Mouse (Mus musculus) MN1 (cell line): Measurements from ENCODE around the gene Zfyve28.

Experiments
- DNase-seq: peaks from one replicate; pipeline ENCODE4 v3.0.0-alpha.2; 2016; ENCODE audit warnings: low spot score

The Zfyve28 gene

DNA sequence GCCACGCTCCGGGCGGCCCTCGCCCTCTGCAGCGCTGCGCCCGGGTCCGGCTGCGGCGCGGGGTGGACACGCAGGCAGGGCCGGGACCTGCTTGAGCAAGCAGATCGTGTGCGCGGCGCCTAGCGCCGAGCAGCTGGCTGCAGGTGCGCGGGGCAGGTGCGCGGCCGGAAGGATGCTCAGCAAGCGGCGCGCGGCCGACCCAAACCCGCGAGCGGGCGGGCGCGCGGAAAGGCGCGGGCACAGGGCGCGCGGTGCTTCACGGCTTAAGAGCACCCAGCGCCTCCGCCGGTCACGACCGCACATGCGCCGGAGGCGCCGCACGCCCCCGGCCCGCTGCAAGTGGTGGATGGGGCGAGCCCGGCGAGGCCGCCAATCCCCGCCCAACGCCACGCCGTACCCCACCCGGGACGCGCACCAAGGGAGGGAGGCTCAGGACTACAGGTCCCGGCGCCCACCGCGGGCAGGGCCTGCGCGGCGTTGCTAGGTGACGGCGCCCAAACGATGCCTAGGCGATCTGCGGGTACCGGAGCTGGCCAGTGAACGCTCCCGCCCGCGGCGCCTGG is at the start of gene Zfyve28, which contains the start of gene Cfap99:
Gene Zfyve28 (minus strand): TSS at position 296 of the 563 bp plus-strand sequence.
Gene Cfap99 (plus strand): TSS at position 447 of the 563 bp plus-strand sequence.
- peak; percentile 90 for DNase-seq

DNA sequence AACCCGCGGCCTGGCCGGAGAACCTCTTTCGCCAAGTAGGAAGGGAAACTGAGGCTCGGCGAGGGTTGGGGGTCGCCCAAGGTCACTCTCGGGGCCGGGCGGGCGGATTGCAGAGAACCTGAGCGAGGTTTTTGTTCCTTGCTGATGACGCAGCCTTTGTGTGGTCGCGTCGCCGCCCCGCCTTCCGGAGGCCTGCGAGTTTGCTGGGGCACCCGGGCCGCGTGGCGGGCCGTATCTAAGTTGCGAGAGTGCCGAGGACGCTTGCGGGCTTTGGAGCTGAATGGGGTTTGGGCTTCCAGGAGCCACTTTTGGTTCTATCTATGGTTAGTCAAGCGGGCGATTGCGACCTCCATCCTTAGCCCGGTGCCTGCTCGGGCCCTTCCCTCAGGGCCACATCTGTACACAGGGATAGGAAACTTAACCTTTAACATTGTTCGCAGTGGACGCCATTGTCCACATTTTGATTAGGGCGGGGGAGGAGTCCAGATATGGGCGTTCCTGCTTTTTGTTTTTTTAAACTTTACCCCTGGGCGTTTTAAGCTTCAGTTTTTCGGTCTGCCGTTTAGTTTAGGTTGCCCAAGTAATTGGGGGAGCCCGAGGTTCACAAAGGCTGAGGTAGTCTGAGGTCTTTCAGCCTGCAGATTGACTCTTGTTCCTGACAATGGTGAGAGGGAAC is 48.7 kb upstream of the Zfyve28 start:
- DNase-seq: peak; percentile 85

- DNase-seq: peak; percentile 100
These were observed 48.0 kb upstream of the Zfyve28 start, which contains the start of gene Rnf4 for GRCm38 (mm10) chr5:34336097-34336774. Rnf4 (plus strand) TSS chr5:34336289.

GRCm38 (mm10) chr5:34335539-34336096 is 47.4 kb upstream of the Zfyve28 start:
- DNase-seq: peak; percentile 54

DNA sequence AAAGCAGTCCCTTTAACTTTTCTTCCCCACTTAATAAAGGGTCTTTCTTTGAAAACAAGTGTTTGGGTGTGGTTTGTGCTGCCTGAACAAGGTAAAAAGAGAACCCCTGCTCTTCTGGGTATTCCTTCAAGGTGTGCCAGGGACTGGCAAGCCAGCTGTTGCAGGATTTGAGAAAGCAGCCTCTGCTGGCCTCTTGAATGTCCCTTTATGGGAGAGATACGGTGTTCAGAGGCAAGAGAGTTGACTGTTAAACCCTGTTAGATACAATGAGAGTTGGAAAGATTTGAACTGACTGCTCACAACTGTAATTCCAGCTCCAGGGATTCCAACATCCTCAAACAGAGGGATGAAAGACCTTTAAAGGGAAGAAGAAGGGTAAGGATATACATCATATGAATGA is 45.8 kb upstream of the Zfyve28 start:
- DNase-seq: no peak

DNA sequence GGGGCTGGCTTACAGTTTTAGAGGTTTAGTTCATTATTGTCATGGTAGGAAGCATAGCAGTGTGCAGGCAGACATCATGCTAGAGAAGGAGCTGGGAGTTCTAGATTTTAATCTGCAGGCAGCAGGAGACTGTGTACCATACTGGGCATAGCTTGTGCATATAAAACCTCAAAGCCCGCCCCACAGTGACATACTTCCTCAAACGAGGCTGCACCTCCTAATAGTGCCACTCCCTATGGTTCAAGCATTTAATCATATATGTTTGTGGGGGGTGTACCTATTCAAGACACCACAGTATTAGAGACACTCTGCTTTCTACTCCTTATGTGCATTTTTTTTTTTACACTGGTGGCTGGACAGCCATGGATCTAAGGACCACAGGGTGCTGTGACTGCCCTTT is 41.9 kb upstream of the Zfyve28 start:
- no peak for DNase-seq

DNA sequence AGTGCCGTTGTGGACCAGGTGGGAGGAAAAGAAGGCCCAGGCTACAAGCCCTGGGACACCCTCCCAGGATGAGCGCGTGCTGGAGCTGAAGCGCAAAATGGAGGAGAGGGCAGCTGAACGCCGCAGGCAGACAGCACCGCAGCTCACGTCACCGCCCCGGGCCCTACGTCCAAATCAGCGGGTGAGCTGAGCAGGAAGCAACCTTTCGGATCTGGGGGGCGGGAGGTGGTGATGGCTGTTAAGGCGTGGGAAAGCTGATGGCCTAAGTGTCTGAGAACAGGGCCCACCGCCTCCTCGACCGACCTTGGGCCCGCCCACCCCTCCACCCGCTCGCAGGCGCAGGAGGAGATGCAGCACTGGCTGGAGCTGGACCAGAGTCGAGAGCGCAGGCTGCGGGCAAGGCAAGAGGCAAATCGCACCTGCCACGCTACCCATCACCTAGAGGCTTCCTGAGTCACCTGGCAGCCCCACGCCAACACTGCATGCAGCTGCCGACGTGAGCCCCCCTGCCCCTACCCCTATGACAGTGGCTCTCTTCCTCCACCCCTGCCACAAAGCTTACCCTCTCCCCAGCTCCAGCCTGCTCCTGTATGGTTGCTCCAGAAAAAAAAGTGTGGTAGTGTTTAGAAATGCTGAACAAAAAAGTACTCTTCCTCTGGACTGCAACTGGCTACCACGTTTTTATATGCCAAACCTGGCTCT is 38.8 kb upstream of the Zfyve28 start:
- DNase-seq: peak; percentile 36

GRCm38 (mm10) chr5:34326249-34326691 is 38.0 kb upstream of the Zfyve28 start:
- DNase-seq: peak; percentile 25

DNA sequence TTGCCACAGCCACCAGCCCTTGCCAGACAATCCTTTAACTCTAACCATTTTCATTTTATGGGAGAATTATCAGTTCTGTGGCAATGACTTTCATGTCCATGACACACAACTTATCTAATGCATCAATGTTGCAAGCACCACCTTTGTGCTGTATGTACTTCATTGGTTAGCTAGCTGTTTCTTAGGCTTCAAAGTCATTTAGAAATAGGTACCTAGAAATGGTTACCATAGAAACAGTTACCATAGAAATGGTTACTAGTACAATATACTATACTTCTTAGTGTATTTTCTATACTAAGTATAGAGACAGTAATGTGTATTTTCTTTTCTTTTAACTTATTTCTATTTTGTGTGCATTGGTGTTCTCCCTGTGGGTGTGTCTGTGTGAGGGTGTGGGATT is 37.0 kb upstream of the Zfyve28 start:
- DNase-seq: no peak

GRCm38 (mm10) chr5:34321236-34321635 is 33.0 kb upstream of the Zfyve28 start:
- no peak for DNase-seq

GRCm38 (mm10) chr5:34319491-34320034 is 31.3 kb upstream of the Zfyve28 start:
- DNase-seq: no peak

DNA sequence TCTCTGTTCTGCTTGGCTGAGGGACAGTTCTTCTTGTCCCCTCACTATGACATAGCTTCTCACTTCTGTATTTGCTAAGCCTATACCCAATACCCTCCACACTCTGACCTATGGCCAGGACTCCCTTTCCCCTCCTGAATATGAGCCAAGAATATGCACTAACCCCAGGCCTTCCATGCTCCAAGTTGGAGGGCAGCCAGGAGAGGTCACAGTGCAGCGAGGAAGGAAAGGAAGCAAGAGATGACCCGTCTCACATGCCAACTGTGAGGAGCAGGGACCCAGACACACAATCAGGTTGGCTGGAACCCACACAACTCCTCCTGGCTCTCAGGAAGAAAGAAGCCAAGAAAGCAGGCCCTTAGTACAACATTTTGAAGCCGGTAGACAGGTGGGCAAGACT is 20.8 kb upstream of the Zfyve28 start:
- DNase-seq: no peak

- DNase-seq: no peak
These were observed 14.1 kb upstream of the Zfyve28 start for GRCm38 (mm10) chr5:34302377-34302776.

GRCm38 (mm10) chr5:34298937-34299535 is 10.8 kb upstream of the Zfyve28 start:
- no peak for DNase-seq

DNA sequence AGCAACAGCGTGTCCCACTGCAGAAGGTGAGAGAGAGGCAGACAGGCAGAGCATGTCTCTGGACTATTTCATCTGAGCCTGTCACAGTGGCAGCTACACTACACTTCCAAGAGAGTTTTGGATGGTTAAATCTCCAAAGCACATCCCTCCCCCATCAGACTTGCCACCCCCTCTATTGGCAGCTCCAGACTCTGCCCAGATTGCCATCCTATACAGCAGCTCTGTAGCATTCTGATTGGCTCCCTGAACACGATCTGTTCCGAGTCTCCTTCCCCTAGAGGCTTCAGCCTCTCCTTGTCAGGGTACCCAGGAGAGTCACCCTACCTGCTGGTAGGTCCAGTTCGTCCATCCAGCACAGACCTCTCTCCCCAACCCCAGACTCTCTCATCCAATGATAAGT is 9.8 kb upstream of the Zfyve28 start:
- DNase-seq: no peak

DNA sequence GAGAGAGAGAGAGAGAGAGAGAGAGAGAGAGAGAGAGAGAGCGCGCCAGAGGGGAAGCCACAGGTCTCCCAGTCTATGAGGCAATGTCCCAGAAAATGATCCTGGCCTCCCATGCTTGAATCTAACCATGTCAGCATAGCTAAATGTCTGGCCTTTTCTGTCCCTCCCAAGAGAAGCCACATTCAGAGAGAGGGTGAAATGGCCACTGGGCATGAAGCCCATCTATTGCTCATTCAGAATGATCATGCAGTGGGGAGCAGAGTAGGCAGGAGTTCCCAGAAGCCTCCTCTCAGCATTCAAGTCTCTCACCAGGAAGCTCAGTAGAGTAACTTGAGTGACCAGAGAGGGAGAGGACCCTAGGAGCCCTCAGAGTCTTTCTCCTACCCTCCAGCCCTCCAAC is 6.9 kb upstream of the Zfyve28 start:
- DNase-seq: peak; percentile 19

GRCm38 (mm10) chr5:34294696-34295095 is 6.4 kb upstream of the Zfyve28 start:
- no peak for DNase-seq

- DNase-seq: no peak
These were observed 5.1 kb upstream of the Zfyve28 start for GRCm38 (mm10) chr5:34293363-34293762.

DNA sequence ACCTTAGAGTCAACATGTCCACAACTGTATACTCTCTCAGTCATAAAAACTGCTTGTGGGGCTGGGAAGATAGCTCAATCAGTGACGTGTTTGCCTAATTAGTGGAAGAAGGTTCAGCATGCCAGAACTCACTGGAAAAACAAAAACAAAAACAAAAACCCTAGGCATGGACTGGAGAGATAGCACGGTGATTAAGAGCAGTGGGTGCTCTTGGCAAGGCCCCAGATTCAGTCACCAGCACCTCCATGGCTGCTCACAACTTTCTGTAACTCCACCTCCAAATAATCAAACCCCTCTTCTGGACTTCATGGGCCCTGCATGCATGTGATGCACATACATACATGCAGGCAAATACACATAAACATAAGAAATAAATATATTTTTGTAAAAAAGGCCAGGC is 1.0 kb upstream of the Zfyve28 start:
- no peak for DNase-seq

GRCm38 (mm10) chr5:34287838-34288145 is 457 bp downstream of the Zfyve28 start:
- DNase-seq: no peak

DNA sequence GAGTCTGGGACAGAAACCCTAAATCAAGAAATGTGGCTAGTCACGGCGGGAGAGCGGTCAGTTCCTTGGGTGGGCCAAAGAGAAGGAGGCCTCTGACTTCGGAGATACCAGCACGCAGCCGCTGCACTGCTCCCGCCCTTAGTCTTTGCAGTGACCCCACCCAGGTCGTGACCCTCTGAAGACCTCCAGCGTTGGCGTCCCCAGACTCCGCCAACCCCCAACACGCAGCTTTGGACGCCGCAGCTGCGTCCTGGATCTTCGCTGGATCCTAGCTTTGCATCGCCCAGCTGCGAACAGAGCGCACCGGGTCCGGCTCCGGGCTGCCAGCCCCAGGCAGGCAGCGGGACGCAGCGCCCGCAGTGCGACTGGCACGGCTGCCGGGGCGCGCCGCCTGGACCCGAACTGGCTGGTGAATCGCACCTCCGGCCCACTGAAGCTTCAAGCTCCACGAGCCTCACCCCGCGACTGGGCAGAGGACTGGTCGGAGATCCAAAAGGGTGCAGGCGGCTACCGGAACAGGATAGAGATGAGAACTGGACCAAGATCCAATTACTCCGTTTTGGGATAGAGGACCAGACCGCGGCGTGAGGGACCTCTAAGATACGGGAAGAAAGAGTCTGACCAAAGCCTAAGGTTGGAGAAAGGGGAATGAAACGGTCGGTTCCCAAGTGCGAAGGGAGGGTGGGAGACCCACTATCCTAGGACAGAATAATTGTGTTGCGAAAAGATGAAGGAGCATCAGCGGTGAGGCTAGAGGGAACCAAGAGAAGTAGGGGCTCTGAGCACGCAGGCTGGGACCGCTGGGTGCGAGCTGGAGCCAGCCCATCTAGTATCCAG is 1.0 kb downstream of the Zfyve28 start:
- peak; percentile 33 for DNase-seq
